Mouse (Mus musculus) frontal cortex, postnatal 14 days (tissue): Measurements from ENCODE around the gene Gm6793.

Experiments
- DNase-seq, 2 experiments: peaks; one replicate each; pipeline ENCODE4 v3.0.0; 2022; ENCODE audit warnings: low spot score in 2 of 2

Gene Gm6793

GRCm38 (mm10) chr8:111984511-111984910, 30.3 kb downstream of the Gm6793 start:
- DNase-seq: no peak

- DNase-seq: no peak
Observed at GRCm38 (mm10) chr8:111982116-111982515, 32.7 kb downstream of the Gm6793 start.

DNA sequence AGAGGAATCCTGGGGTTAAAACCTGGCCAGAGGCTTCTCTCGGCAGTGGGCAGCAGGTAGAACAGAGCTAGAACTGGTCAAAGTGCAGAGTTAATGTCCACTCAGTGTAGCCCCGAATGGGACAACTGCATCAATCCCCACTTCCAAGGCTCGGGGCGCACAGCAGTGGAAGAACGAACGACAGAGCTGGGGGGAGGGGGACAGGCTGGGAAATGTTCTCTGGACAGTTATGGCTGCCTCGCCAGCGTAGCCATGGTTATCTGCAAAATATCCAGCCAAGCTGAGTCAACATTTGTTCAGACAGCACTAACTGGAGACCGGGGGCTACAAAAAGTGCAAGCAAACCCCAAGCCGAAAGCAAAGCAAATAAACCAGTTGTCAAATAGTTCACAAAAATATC, 36.7 kb downstream of the Gm6793 start:
- no peak for DNase-seq

GRCm38 (mm10) chr8:111976326-111976725, 38.5 kb downstream of the Gm6793 start:
- no peak for DNase-seq

GRCm38 (mm10) chr8:111975706-111976105, 39.1 kb downstream of the Gm6793 start:
- DNase-seq: no peak

DNA sequence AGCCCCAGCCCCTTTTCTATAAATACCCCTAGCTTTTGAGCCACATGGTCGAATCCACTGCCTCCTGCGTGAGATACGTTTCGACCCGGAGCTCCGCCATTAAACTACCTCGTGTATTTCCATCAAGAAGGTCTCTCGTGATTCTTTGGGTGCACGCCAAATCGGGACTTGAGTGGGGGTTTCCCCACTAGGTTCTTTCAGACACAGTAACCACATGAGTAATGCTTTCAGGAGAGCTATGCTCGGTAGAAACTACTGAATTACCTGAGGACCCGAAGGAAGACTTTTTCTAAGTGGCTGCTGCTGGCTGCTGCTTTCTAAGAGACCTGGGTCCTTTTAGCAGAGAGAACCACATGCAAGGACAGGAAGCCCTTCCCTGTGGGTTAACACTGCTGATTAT, 40.7 kb downstream of the Gm6793 start:
- no peak for DNase-seq

GRCm38 (mm10) chr8:111968991-111969390, 45.8 kb downstream of the Gm6793 start:
- DNase-seq: no peak

DNA sequence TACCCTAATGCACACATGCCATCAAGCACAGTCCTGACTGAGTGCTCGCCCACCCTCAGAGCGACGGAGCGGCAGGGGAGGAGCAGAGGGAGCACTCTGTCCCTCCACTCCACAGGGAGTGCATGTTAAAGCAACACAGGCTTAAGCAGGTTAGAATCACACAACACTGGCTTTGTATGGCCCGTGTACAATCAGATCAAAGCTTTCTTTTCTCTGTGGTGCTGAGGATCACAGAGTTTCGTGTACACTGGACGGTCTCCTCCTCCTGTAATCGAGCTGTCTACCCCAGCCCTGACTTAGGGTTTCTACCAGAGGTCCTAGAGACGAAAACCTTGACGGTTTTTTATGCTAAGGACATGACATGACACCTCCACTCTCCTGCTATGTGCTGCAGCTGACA, 46.3 kb downstream of the Gm6793 start:
- DNase-seq: no peak

GRCm38 (mm10) chr8:111967246-111967870, 47.5 kb downstream of the Gm6793 start:
- no peak for DNase-seq

DNA sequence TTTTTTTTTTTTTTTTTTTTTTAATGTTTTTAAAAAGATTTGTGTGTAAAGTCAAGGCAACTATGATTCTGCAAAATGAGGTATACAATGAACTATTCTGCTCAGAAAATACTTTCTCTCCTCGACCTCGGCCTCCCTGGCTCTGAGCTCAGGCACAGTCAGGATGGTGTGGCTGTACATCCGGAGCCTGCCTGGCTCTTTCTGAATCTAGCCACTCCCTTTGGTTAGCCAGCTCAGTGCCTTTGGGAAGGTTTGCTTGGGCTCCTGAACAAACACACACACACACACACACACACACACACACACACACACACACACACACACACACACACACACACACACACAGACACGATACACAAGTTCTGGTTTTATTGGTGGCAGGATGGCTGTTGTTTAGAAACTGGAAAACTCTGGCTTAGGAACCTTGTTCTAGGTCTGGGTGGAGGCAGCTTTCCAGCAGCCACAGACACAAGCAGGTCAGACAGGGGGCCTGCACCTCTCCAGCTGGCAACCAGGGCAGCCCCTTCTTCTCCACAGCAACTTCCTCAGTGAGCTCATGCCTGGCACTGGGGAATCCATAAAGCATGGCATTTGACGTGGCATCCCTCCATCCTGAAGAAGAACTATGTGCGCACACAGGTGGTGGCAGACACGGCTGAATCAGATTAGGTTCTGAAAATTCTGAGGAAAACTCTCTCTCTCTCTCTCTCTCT, 49.8 kb downstream of the Gm6793 start:
- no peak for DNase-seq

DNA sequence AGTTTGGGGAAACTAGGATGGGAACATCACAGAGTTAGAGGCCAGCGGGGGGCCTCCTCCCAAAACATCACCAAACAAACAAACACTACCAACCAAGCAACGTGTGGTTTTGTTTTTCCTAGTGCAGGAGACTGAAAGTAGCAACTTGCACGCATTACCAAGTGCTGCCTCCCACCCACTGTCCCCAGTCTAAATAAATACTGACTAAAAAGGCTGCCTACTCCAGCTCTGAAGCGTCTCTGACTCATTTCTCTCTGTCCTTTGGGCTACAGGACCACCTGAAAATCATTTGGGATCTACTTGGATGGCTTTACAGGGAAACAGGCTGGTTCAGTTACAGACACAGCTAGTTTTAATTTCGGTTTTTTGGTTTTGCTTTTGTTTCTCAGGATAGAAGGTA, 50.5 kb downstream of the Gm6793 start:
- DNase-seq: no peak

DNA sequence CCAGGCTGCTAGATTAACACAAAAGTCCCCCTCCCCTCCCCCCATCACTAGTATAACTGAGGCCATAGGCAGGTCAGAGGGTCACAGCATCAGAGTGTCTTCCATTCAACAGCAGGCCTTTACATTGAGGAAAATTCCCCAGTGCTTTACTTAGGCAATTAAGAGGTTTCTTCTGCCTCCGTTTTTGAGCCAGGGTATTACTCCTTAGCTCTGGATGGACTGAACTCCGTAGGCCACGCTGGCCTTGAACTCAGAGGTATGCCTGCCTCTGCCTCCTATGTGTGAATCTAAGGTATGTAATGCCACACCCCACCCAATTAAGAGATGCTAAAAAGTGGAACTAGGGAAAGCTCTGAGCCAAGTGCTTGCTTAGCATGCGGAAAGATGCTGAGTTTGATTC, 51.3 kb downstream of the Gm6793 start:
- no peak for DNase-seq
